Mouse (Mus musculus): ENCODE data around the gene Ugcg.

- no peak for TF ChIP-seq CTCF (IDR thresholded peaks at IDR 0.05; ENCODE audit: low read depth)
- TF ChIP-seq EP300 (IDR thresholded peaks at IDR 0.05; ENCODE audit: low read depth) = peak; percentile 96
These were observed 45.6 kb downstream of the Ugcg start for GRCm38 (mm10) chr4:59234451-59235216.
